Mouse (Mus musculus) left cerebral cortex, postnatal 14 days (tissue): ENCODE measurements around the gene Samd15. TPM values are rescaled to one million over a fixed set of nuclear protein-coding genes. Genes with fewer than 3 reads are reported as not detected.

ENCODE experiments used
- DNase-seq, 2 experiments: peaks; one replicate each; pipeline ENCODE4 v3.0.0; 2021 to 2022; ENCODE audit warnings: low spot score in 2 of 2, mixed read lengths in 1 of 2
- intact Hi-C: fragments of 180-260 bp; cut with DNase I; formaldehyde crosslinking; loops from one replicate; pipeline ENCODE4 v1.15.1; 2025
- total RNA-seq, 2 experiments: library from RNA; stranded (reverse); gene quantifications; 2 replicates each; pipeline ENCODE4 v1.2.3; 2021

Samd15 gene
- total RNA-seq, 2 experiments from 2014 or later, result 3.4 to 3.6 TPM

DNA sequence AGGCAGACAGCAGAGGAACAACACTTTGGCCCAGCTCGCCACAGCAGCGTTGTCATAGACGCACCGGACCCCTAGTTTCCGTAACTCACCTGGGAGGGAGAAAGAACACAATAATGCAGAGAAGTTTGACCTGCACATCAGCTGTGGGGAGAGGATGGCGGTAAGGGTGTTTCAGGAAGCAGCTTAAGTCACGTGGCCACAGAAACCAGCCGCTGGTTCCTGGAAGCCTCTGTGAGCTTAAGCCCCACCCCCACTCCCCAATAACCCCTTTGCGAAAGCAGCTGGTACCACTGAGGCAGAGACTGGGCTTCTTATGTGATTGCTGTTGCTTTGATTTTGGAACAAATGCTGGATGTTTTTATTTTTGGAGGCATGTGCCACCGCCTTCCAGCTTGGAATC is 25.4 kb downstream of the Samd15 start:
- DNase-seq, result no peak
- intact Hi-C loops, result no loop called here

DNA sequence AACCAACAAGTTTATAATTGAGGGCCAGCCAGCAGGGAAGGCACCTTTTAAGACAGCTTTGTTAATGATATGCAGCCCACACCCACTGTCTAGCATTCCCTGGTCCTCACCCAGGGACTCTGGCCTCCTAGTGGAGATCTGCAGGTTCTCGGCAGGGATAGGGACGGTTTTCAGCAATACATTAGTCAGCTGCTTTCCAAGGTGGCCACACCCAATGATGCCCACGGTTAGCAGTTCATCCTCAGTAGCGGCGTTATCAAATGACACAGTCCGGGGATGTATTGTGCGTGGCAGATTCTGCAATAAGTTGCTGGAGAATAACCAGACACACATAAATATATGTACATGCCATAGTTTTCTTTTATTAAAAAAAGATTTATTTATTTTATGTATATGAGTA is 27.3 kb downstream of the Samd15 start:
- intact Hi-C loops, result no loop called here
- no peak for DNase-seq

DNA sequence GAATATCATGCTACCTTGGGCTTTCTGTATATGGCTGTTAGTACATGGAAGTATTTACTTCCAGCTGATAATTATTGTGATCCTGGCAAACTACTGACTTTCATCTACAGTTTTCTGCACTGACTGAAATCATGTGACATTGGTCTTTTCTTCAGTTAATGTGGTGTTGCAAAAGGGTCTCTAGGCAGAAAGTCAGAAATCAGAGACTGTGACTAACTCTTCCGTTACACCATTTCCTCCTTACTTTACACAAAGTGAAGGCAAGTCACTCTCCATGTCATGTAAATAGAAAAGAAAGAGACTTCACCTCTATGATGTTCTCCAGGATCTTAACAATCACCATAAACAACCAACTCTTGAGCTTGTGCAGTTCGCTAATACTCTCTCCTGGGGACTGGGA is 30.1 kb downstream of the Samd15 start:
- intact Hi-C loops, result no loop called here

DNA sequence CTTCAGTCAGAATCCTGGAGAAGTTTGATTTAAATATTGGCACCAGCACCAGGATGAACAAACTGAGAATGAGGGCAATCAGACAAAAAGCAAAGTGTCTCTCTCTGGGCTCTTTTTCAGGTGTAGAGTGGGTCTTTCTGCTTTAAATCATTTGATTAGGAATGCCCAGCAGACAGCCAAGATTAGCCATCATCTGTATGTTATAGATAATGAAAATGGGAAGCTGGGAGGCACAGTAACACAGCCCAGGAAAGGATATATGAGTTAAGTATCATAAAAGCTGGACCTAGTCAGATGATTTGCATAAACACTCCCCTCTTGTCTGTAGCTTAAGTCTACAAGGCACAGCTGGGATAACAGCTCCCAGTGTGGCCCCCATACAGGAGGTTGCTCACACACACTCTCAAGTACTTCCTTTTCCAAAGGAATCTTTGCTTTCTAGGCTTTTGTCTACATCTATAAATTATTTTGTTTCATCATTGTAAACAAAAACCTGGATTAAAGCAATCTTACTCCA is 30.9 kb downstream of the Samd15 start:
- intact Hi-C loops, result no loop called here
- DNase-seq, result no peak

More for the DNA sequence above, 30.1 kb downstream of the Samd15 start:
- DNase-seq, result no peak

DNA sequence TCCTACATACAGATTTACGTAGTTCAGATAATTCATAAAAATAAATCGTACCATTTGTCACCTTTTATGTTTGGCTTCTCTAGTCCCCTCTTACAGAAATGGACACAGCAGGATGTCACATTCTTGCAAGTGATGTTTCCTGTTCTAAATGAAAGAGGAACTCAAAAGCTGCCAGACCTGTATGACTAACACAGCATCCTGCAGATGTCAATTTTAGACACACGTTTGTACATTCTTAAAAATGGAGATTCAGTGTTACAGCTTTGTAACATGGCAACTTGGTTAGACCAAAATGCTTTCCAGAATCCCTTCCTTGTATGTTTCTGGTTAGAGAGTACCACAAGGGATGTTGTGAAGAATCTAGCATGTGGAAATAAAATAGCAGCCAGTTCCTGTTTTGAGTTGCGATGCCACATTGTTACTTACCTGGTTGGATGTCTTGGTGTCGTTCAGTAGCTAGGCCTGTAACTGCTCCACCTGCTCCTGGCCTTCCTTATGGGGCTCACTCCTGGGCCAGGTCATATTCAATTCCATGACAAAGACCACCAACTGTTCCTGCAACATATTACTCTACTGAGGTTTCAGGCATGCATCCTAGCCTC is 37.5 kb downstream of the Samd15 start:
- peak in 1 of 2 experiments; percentile 9 for DNase-seq
- intact Hi-C loops, result loop anchor here (5.0 kb wide), 1 partner anchor 35 kb away; the partner anchor contains the start of gene Tmed8

DNA sequence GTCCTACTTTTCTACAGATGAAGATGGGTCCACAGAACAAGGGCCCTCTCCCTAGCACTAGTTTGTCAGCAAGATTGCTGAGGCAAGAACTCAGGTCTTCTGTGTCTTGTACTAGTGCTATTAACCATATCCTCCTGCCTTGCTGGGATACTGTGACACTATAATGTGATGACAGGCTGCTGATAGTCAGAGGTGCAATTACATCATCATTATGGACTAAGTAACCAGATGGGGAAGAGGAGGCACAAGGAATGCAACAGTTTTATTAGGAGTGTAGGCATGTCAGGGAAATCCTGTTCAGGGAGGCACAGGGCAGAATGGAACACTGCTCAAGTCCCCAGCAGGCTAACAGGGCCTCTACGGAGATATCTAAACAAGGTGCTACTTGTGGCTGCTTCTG is 39.1 kb downstream of the Samd15 start, which contains the start of gene Noxred1:
Noxred1 (minus strand) TSS at position 101 of the 400 bp plus-strand sequence.
- intact Hi-C loops, result loop anchor here (5.0 kb wide), 1 partner anchor 36 kb away; the partner anchor contains the start of gene Tmed8
- no peak for DNase-seq

DNA sequence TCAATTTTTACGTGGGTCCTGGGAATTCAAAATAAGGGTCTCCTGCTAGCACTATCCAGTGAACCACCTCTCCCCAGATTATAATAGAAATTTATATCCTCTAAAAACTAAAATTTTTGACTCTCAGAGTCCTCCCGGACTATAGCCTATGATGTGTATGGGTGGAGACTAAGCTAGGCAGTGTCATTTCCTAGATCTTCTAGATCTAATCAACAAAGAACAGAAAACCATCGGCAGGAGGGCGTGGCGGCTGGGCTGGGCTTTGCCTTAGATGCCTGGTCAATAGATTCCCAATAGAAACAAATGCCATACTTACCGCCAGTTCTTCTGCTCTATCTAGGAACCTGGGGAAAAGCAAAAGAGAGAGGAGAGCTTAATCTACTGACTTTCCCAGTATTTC is 50.6 kb downstream of the Samd15 start:
- intact Hi-C loops, result no loop called here
- DNase-seq, result no peak

DNA sequence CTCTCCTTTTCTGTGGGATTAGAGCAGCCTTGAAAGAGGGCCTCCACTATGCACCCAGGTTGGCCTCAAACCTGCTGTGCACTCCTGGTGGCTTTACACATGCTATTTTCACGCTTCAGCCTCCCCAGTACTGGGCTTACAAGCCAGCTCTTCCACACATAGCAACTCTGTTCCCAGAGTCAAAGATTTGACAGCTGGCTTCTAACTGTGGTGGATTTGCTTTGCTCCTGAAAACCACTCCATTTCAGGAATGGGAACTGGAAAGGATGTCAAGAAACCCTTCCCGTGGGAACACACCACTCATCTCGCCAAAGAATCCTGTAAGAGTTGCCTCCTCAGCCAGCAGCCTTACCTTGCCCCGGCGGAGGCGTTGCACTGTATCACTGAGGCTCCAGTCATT is 54.4 kb downstream of the Samd15 start:
- no peak for DNase-seq
- intact Hi-C loops, result no loop called here

DNA sequence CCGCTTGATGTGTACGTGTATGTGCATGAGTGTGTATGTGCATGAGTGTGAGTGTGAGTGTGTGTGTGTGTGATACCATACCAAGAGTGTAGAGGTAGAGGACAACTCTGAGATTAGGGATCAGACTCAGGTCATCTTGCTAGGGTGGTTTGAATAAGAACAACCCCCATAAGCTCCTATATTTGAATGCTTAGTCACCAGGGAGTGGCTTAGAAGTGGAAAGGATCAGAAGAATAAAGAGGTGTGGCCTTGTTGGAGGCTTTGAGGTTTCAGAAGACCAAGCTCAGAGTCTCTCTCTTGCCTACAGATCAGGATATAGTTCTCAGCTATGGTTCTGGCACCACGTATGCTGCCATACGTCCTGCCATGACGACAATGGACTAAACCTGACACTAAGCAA is 57.1 kb downstream of the Samd15 start:
- no peak for DNase-seq
- intact Hi-C loops, result no loop called here

DNA sequence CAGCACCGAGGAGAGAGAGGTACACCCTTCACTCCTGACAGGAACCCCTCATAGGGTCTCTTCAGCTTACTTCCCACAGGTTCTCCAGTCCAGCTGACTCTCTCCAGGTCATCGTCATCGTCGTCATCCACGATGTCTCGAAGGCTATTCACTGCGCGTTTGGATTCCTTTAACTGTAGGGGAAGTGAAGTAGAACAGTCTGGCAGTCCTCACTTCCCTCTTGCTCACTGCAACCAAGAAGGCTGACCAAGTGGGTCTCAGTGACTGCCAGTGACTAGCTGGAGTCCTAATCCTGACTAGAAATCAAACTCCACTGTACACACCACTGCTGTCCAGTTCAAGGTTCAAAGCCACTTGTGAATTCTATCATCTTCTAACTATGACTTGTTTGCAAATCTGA is 61.0 kb downstream of the Samd15 start:
- intact Hi-C loops, result no loop called here
- DNase-seq, result no peak

Other genes starting within 250 kb of the Samd15 start
- 10 to 100 TPM; 46.0 to 56.9 TPM for gene Zdhhc22, start 209.3 kb upstream of the Samd15 start, total RNA-seq
- 10 to 100 TPM; 41.2 to 43.1 TPM for gene Tmem63c, start 178.4 kb upstream of the Samd15 start, total RNA-seq
- gene Ngb, start 97.2 kb upstream of the Samd15 start, total RNA-seq, result 10 to 100 TPM in 1 of 2 experiments, 1 to 10 TPM in 1; 9.9 to 11.4 TPM
- 10 to 100 TPM; 48.1 to 51.7 TPM for gene Gstz1, start 52.6 kb upstream of the Samd15 start, total RNA-seq
- gene Pomt2, start 51.8 kb upstream of the Samd15 start, total RNA-seq, result 10 to 100 TPM; 20.0 to 21.6 TPM
- gene Tmed8, start 731 bp downstream of the Samd15 start, total RNA-seq, result 10 to 100 TPM; 28.0 to 28.5 TPM
- gene Noxred1, start 39.0 kb downstream of the Samd15 start, total RNA-seq, result 1 to 10 TPM in 1 of 2 experiments, under 1 TPM in 1; 0.85 to 2.1 TPM
- gene Vipas39, start 66.5 kb downstream of the Samd15 start, total RNA-seq, result 10 to 100 TPM; 55.8 to 58.7 TPM
- 100 to 1,000 TPM; 158 to 159 TPM for gene Ahsa1, start 66.8 kb downstream of the Samd15 start, total RNA-seq
- under 1 TPM; 0.47 to 0.48 TPM for gene Ism2, start 100.0 kb downstream of the Samd15 start, total RNA-seq
- 10 to 100 TPM; 43.8 to 49.1 TPM for gene Sptlc2, start 188.6 kb downstream of the Samd15 start, total RNA-seq
- gene Slirp, start 244.2 kb downstream of the Samd15 start, total RNA-seq, result 10 to 100 TPM; 79.6 to 93.9 TPM
- 10 to 100 TPM; 17.1 to 17.2 TPM for gene Alkbh1, start 244.3 kb downstream of the Samd15 start, total RNA-seq